Mouse (Mus musculus) ES-E14 (cell line): ENCODE measurements around the gene Zfp819. TPM values are rescaled to one million over a fixed set of nuclear protein-coding genes. Genes with fewer than 3 reads are reported as not detected.

Source experiments
- DNase-seq: peaks from one replicate; pipeline ENCODE4 v3.0.0-alpha.2; 2013; ENCODE audit warnings: low read depth, low spot score
- H3K27ac ChIP-seq: 2 replicates; pipeline ENCODE4 v1.5.1; 2012; ENCODE audit warnings: low read depth, mild to moderate bottlenecking, low read length, moderate library complexity, mixed read lengths; ENCODE audit not compliant: poor library complexity, insufficient read depth, severe bottlenecking
- H3K36me3 ChIP-seq: 2 replicates; pipeline ENCODE4 v1.6.1; 2012; ENCODE audit warnings: mild to moderate bottlenecking, low read length, moderate library complexity, mixed read lengths; ENCODE audit not compliant: control insufficient read depth, poor library complexity, insufficient read depth, severe bottlenecking
- H3K4me1 ChIP-seq, 2 experiments: fragments of 150-350 bp in 1 of 2; sonication (generic) in 1 of 2; 2 replicates each; pipeline ENCODE4 v1.6.1; 2012; ENCODE audit warnings: low read length in 2 of 2, mild to moderate bottlenecking in 1 of 2, mixed read lengths in 1 of 2; ENCODE audit not compliant: control insufficient read depth in 2 of 2, insufficient read depth in 2 of 2, poor library complexity in 1 of 2
- H3K4me3 ChIP-seq, 2 experiments: fragments of 150-350 bp in 1 of 2; sonication (generic) in 1 of 2; 2 replicates each; pipeline ENCODE4 v1.5.1; 2012; ENCODE audit warnings: low read length in 2 of 2, low read depth in 1 of 2, mild to moderate bottlenecking in 1 of 2, mixed read lengths in 1 of 2; ENCODE audit not compliant: insufficient read depth in 1 of 2, poor library complexity in 1 of 2, severe bottlenecking in 1 of 2
- H3K9ac ChIP-seq: 2 replicates; pipeline ENCODE4 v1.6.1; 2012; ENCODE audit warnings: low read depth, mild to moderate bottlenecking, low read length, mixed read lengths; ENCODE audit not compliant: poor library complexity, insufficient read depth, severe bottlenecking
- H3K9me3 ChIP-seq: fragments of 150-350 bp; sonication (generic); 2 replicates; pipeline ENCODE4 v1.6.1; 2012; ENCODE audit warnings: low read depth, mild to moderate bottlenecking, low read length; ENCODE audit not compliant: control insufficient read depth, insufficient read depth
- CHD2 ChIP-seq: IDR thresholded peaks from 2 replicates; pipeline ENCODE4 v1.6.1; 2014; ENCODE audit warnings: mild to moderate bottlenecking, low read depth, low read length, inconsistent platforms
- HCFC1 ChIP-seq: IDR thresholded peaks from 2 replicates; pipeline ENCODE4 v1.6.1; 2012; ENCODE audit warnings: low read length, inconsistent platforms, borderline replicate concordance; ENCODE audit not compliant: insufficient read depth
- MAFK ChIP-seq: IDR thresholded peaks from 2 replicates; pipeline ENCODE4 v1.6.1; 2014; ENCODE audit warnings: mild to moderate bottlenecking, low read depth, low read length, inconsistent platforms; ENCODE audit not compliant: insufficient read depth
- ZC3H11A ChIP-seq: IDR thresholded peaks from 2 replicates; pipeline ENCODE4 v1.6.1; 2012; ENCODE audit warnings: low read depth, mild to moderate bottlenecking, inconsistent platforms, low read length, borderline replicate concordance
- ZNF384 ChIP-seq: IDR thresholded peaks from 2 replicates; pipeline ENCODE4 v1.6.1; 2012; ENCODE audit warnings: low read depth, low read length, inconsistent platforms
- in situ Hi-C, 2 experiments: fragments of 600-800 bp; cut with MboI; formaldehyde crosslinking; loops; one replicate each; pipeline ENCODE4 v1.15.1; 2025; ENCODE audit warnings: low sequenced_read_pairs in 2 of 2, inconsistent platforms in 1 of 2; ENCODE audit not compliant: unreplicated experiment in 2 of 2
- total RNA-seq: library from RNA; depleted of rRNA; stranded (reverse); fragments of 300-350 nt; gene quantifications from 2 replicates; pipeline ENCODE4 v1.2.3, GENCODE M21; 2012

Gene Zfp819
- total RNA-seq, 1 experiment, result 13.0 TPM

GRCm38 (mm10) chr7:43571216-43571615 is 35.8 kb upstream of the Zfp819 start:
- DNase-seq, result no peak
- in situ Hi-C loops, result no loop called here
- Histone ChIP-seq H3K4me1 (no peaks in the 10 kb centered on the region), H3K36me3 (no peaks in the 10 kb centered on the region), H3K9ac (no peak overlapping the region), H3K27ac (no peak overlapping the region), H3K9me3 (peaks cover 12% of the 10 kb centered on the region), H3K4me3 (no peak overlapping the region)
- TF ChIP-seq ZC3H11A (no peak), CHD2 (no peak), HCFC1 (no peak), ZNF384 (no peak), MAFK (no peak)

DNA sequence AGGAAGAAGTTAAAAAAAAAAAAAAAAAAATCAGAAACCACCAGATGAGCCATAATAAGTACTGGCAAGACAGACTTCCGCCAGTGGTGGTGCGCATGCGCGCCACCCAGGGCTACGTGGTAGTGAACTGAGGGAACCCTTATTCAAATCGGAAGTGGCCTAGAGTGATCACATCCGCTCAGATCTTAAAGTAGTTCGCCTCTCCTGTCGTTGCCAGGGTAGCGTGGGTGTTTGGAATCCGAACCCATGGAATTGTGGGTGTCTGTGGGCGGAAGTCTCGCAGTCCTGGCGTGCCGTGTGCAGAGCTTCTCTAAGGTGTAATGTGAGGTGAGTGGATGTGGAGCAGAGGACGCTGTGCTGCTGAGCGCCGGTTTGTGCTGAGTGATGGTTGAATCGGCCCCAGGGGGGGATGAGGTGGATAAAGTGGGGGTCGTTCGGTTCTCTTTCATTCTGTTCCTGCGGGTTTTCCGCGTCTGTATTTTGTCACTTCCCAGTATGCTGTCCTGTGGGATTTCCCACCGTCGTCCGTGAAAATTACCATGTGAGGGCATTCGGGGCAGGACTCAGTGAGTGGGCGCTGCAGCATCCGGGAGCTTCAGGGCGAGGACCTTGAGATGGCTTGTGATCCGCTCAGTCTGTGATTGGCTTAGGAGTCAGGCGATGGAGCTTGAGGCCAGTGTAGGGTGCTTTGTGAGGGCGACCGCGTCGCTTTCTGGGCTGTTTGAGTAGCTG is 27.4 kb upstream of the Zfp819 start, which contains the start of gene Zfp719:
TSS of gene Zfp719 (plus strand) at position 171 of the 732 bp plus-strand sequence.
- peaks cover 0 to 3% of the 10 kb centered on the region in 2 experiments; a peak in 2 of 4 replicates for H3K4me1 ChIP-seq
- H3K4me3 ChIP-seq, result peak within 1 kb of the TSS; percentile 83 to 87
- in situ Hi-C loops, result no loop called here
- TF ChIP-seq ZNF384 (peak; percentile 94; the same call in 1 of the 2 replicates), ZC3H11A (no peak), HCFC1 (peak; percentile 72; the same call in 1 of the 2 replicates), MAFK (0 out of 2 replicates have a peak, but pooled peaks have one; percentile 36)
- H3K9me3 ChIP-seq, result no peaks in the 10 kb centered on the region
- peak; percentile 85 for DNase-seq
- H3K9ac ChIP-seq, result peak within 1 kb of the TSS; percentile 91
- H3K27ac ChIP-seq, result peak within 1 kb of the TSS; percentile 52
- H3K36me3 ChIP-seq, result peaks cover 5% of the 10 kb centered on the region

DNA sequence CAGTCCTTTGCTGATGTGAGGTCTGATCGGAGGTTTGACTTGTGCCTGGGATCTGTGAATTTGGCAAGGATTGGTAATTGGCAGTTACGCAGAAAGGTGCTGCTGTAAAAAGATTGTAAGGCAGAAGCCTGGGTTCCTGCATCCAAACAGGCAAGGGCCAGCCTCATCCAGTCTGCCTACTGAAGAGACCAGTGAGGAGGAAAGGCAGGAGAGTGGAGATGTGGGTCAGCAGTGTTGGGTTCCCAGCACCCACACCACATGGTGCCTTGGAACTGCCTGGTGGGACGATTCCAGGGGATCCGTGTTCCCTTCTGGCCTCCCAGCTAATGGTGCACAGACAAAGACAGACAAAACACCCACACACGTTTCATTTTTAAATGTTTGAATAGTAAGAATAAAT is 26.4 kb upstream of the Zfp819 start:
- no peak for TF ChIP-seq ZC3H11A
- TF ChIP-seq ZNF384, result no peak
- H3K36me3 ChIP-seq, result peaks cover 10% of the 10 kb centered on the region
- H3K4me3 ChIP-seq, result peak overlapping the region; percentile 83 to 87
- no peak for DNase-seq
- no peak overlapping the region for H3K27ac ChIP-seq
- H3K9ac ChIP-seq, result peak overlapping the region; percentile 91
- peaks cover 0 to 3% of the 10 kb centered on the region in 2 experiments; a peak in 2 of 4 replicates for H3K4me1 ChIP-seq
- in situ Hi-C loops, result no loop called here
- H3K9me3 ChIP-seq, result no peaks in the 10 kb centered on the region

DNA sequence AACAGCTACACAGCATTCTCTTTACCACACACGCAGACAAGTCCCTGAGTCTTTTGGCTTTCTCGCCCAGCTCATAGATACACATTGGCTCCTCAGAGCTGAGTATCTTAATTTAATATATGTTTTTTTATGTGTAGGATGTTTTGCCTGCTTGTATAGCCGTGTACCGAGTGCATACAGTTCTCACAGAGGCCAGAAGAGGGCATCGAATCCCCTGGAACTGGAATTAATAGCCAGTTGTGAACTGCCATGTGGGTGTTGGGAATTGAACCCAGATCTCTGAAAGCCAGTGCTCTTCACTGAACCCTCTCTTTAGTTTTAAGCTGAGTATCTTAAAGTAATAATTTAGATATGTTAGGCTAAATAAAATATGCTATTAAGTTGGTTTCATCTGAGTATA is 22.2 kb upstream of the Zfp819 start:
- Histone ChIP-seq H3K4me1 (peaks cover 0 to 3% of the 10 kb centered on the region in 2 experiments; a peak in 2 of 4 replicates), H3K4me3 (no peak overlapping the region), H3K9me3 (no peaks in the 10 kb centered on the region), H3K36me3 (peaks cover 30% of the 10 kb centered on the region), H3K9ac (no peak overlapping the region), H3K27ac (no peak overlapping the region)
- in situ Hi-C loops, result no loop called here
- peak; percentile 27 for DNase-seq
- TF ChIP-seq ZC3H11A (0 out of 2 replicates have a peak, but pooled peaks have one; percentile 21), MAFK (no peak), CHD2 (no peak)
